Mouse (Mus musculus) liver, adult 2 months (tissue): ENCODE results near the gene Dmwd. TPM values are rescaled to one million over a fixed set of nuclear protein-coding genes. Genes with fewer than 3 reads are reported as not detected.
A peak's percentile ranks its signal among the peaks of the same experiment; 100 is the strongest.

Source experiments
- DNase-seq: peaks from one replicate; pipeline ENCODE4 v3.0.0-alpha.2; 2011; ENCODE audit warnings: low read depth, low spot score; ENCODE audit errors: extremely low read depth
- H3K27ac ChIP-seq: fragments of 200-500 bp; replicated peaks from 2 replicates; pipeline ENCODE4 v1.5.1; 2012; ENCODE audit warnings: low read depth, mild to moderate bottlenecking, control low read depth, inconsistent platforms, low read length; ENCODE audit not compliant: insufficient read depth
- H3K27me3 ChIP-seq: fragments of 200-500 bp; 2 replicates; pipeline ENCODE4 v1.6.1; 2012; ENCODE audit warnings: mild to moderate bottlenecking, moderate library complexity, low read length, inconsistent platforms; ENCODE audit not compliant: control insufficient read depth, insufficient read depth
- H3K36me3 ChIP-seq: fragments of 200-500 bp; 2 replicates; pipeline ENCODE4 v1.6.1; 2012; ENCODE audit warnings: low read length, inconsistent platforms; ENCODE audit not compliant: control insufficient read depth, insufficient read depth
- H3K4me1 ChIP-seq: fragments of 200-500 bp; 2 replicates; pipeline ENCODE4 v1.6.1; 2011; ENCODE audit warnings: low read length; ENCODE audit not compliant: control insufficient read depth, insufficient read depth
- H3K4me3 ChIP-seq: fragments of 200-500 bp; 2 replicates; pipeline ENCODE4 v1.5.1; 2011; ENCODE audit warnings: low read depth, mild to moderate bottlenecking, control low read depth, low read length, moderate library complexity; ENCODE audit not compliant: insufficient read depth
- H3K79me2 ChIP-seq: fragments of 200-500 bp; 2 replicates; pipeline ENCODE4 v1.6.1; 2012; ENCODE audit warnings: inconsistent platforms, mild to moderate bottlenecking, low read length, moderate library complexity; ENCODE audit not compliant: control insufficient read depth, insufficient read depth
- H3K9ac ChIP-seq: fragments of 200-500 bp; 2 replicates; pipeline ENCODE4 v1.6.1; 2012; ENCODE audit warnings: low read depth, mild to moderate bottlenecking, control low read depth, inconsistent platforms, low read length
- CTCF ChIP-seq: fragments of 200-500 bp; IDR thresholded peaks from 2 replicates; pipeline ENCODE4 v1.5.1; 2011; ENCODE audit warnings: low read depth, low read length, control low read depth
- POLR2A ChIP-seq: fragments of 200-500 bp; IDR thresholded peaks from 2 replicates; pipeline ENCODE4 v1.6.1; 2011; ENCODE audit warnings: low read length, control low read depth; ENCODE audit not compliant: insufficient read depth; ENCODE audit errors: extremely low read depth
- WGBS: fragments of 180-500 bp; shearing (Covaris S2); methylation state at CpG from one replicate; pipeline ENCODE4 v1.1.7; 2018; 5-methylcytosine and 5-hydroxymethylcytosine counted together
- polyA plus RNA-seq: library from polyadenylated mRNA; depleted of rRNA; stranded (reverse); fragments of >200 nt; gene quantifications from 2 replicates; pipeline ENCODE4 v1.2.3, GENCODE M21; 2012
- total RNA-seq: library from RNA; depleted of rRNA; stranded (reverse); fragments of >200 nt; gene quantifications from 2 replicates; pipeline ENCODE4 v1.2.3, GENCODE M21; 2014

The Dmwd gene
- total and polyA plus RNA-seq, 2 experiments, result 4.5 to 35.7 TPM

DNA sequence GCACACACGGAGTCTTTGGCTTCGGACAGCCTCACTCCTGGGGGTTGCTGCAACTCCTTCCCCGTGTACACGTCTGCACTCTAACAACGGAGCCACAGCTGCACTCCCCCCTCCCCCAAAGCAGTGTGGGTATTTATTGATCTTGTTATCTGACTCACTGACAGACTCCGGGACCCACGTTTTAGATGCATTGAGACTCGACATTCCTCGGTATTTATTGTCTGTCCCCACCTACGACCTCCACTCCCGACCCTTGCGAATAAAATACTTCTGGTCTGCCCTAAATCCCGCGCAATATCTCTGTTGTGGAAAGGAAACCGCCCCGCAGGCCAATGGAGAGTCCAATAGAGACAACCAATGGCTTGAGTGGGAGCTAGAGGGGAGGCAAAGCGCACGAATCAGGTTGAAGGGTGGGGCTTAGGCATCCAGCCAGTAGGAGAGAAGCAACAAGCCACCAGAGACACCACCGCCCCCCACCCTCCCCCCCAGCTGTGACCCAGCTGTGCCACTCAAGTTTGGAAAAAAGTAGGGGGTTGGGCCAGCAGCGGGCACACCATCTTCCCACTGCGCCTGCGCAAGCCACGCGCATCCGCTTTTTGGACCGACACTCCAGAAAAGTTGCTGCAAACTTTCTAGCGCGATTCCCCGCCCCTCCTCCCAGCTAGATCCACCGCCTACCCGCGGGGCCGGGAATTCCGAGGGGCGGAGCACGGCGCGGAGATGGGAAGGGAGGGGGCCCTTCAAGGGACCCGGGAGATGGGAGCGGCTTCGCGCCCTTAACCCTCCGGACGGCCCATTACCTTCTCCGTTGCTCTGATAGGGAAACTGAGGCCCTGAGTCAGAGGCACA is 17.7 kb downstream of the Dmwd start:
- peak; percentile 95 for DNase-seq
- Histone ChIP-seq H3K36me3 (no peaks in the 10 kb centered on the region), H3K4me3 (peak overlapping the region; percentile 76), H3K9ac (peak overlapping the region; percentile 87), H3K4me1 (peaks cover 8% of the 10 kb centered on the region), H3K79me2 (peaks cover 3% of the 10 kb centered on the region; the same call in 1 of the 2 replicates), H3K27ac (peak overlapping the region; percentile 86), H3K27me3 (no peaks in the 10 kb centered on the region)
- TF ChIP-seq POLR2A (peak; percentile 60), CTCF (no peak)
- under 1% methylated on average over 45 of the region's 45 CpGs for WGBS

DNA sequence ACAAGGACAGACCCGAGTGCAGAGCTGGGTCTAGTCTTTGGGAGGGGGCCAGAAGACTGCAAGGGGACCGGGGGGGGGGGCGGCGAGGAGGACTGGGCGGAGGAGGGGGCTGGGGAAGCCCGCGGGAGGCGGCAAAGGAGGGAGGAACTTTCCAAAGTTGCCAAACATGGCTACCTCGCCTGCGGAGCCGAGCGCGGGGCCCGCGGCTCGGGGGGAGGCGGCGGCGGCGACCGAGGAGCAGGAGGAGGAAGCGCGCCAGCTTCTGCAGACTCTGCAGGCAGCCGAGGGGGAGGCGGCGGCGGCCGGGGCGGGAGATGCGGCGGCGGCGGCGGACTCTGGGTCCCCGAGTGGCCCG is 18.4 kb downstream of the Dmwd start, which contains the start of gene Six5:
TSS of gene Six5 (plus strand) at position 124 of the 355 bp plus-strand sequence.
- H3K9ac ChIP-seq, result peak within 1 kb of the TSS; percentile 87
- no peak for DNase-seq
- H3K4me1 ChIP-seq, result peaks cover 8% of the 10 kb centered on the region
- no peaks in the 10 kb centered on the region for H3K36me3 ChIP-seq
- no peaks in the 10 kb centered on the region for H3K27me3 ChIP-seq
- TF ChIP-seq POLR2A (no peak), CTCF (no peak)
- WGBS, result under 1% methylated on average over 19 of the region's 36 CpGs
- peak within 1 kb of the TSS; percentile 86 for H3K27ac ChIP-seq
- peak within 1 kb of the TSS; percentile 76 for H3K4me3 ChIP-seq
- peaks cover 3% of the 10 kb centered on the region; the same call in 1 of the 2 replicates for H3K79me2 ChIP-seq

DNA sequence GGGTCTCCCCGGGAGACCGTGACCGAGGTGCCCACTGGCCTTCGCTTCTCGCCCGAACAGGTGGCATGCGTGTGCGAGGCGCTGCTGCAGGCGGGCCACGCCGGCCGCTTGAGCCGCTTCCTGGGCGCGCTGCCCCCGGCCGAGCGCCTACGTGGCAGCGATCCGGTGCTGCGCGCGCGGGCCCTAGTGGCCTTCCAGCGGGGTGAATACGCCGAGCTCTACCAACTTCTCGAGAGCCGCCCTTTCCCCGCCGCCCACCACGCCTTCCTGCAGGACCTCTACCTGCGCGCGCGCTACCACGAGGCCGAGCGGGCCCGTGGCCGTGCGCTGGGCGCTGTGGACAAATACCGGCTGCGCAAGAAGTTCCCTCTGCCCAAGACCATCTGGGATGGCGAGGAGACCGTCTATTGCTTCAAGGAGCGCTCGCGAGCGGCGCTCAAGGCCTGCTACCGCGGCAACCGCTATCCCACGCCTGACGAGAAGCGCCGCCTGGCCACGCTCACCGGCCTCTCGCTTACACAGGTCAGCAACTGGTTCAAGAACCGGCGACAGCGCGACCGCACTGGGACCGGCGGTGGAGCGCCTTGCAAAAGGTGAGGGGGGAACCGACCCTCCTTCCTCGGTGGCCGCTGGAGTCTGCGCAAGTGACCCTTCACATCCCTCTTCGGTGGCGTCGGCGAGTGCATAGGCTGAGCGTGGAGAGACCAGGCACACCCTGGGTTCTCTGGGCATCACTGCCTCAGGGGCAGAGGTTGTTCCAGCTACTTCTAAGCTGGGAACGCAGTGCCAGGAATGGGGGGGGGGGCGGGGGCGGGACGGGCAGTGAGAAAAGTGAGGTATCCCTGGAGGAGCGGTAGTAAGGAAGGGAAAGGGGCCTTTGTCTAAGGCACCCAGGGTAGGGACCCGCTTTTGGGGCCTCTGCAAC is 19.1 kb downstream of the Dmwd start:
- no peak for DNase-seq
- no peaks in the 10 kb centered on the region for H3K27me3 ChIP-seq
- H3K27ac ChIP-seq, result peak overlapping the region; percentile 53
- peak overlapping the region; percentile 87 for H3K9ac ChIP-seq
- no peaks in the 10 kb centered on the region for H3K36me3 ChIP-seq
- H3K4me1 ChIP-seq, result peaks cover 8% of the 10 kb centered on the region
- peak overlapping the region; percentile 76 for H3K4me3 ChIP-seq
- TF ChIP-seq POLR2A (0 out of 2 replicates have a peak, but pooled peaks have one; percentile 6), CTCF (no peak)
- H3K79me2 ChIP-seq, result peaks cover 3% of the 10 kb centered on the region; the same call in 1 of the 2 replicates
- WGBS, result under 1% methylated on average over 84 of the region's 87 CpGs

DNA sequence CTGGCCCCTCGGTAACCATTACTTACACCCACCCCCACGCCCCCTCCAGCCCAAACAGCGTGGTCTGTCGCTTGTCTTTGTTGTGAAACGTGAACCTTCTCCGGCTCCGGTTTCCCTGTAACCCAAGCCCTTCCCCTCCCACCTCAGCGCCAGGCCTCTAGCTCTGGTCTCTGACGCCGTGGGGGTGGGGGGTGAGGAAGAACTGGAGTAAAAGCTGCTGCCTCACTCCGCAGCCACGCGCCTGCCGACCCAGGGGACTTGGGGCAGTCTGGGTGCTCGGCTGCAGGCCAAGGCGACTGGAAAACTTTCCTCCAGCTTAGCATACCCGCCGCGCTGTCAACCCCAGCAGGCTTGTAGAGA is 19.7 kb downstream of the Dmwd start:
- H3K36me3 ChIP-seq, result no peaks in the 10 kb centered on the region
- H3K9ac ChIP-seq, result no peak overlapping the region
- DNase-seq, result no peak
- H3K27me3 ChIP-seq, result no peaks in the 10 kb centered on the region
- no peak overlapping the region for H3K27ac ChIP-seq
- WGBS, result 26% methylated on average over 19 of the region's 19 CpGs
- H3K4me1 ChIP-seq, result peaks cover 8% of the 10 kb centered on the region
- TF ChIP-seq POLR2A, result no peak
- TF ChIP-seq CTCF, result no peak
- H3K79me2 ChIP-seq, result peaks cover 3% of the 10 kb centered on the region; the same call in 1 of the 2 replicates
- peak overlapping the region; percentile 16; the same call in 1 of the 2 replicates for H3K4me3 ChIP-seq

DNA sequence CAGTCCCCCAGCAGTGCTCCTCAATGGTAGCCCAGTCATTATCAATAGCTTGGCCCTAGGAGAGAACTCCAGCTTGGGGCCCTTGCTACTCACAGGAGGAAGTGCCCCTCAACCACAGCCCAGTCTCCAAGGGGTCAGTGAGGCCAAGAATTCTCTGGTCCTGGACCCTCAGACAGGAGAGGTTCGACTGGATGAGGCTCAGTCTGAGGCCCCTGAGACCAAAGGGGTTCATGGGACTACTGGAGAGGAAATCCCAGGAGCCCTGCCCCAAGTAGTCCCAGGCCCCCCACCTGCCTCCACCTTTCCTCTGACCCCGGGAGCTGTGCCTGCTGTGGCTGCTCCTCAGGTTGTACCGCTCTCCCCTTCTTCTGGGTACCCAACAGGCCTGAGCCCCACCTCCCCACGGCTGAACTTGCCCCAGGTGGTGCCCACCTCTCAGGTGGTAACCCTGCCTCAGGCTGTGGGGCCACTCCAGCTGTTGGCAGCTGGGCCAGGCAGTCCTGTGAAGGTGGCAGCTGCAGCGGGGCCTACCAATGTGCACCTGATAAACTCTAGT is 20.5 kb downstream of the Dmwd start:
- TF ChIP-seq POLR2A, result no peak
- TF ChIP-seq CTCF, result no peak
- 91% methylated on average over 5 of the region's 5 CpGs for WGBS
- DNase-seq, result no peak
- Histone ChIP-seq H3K4me3 (no peak overlapping the region), H3K9ac (no peak overlapping the region), H3K27ac (no peak overlapping the region), H3K36me3 (no peaks in the 10 kb centered on the region), H3K79me2 (peaks cover 3% of the 10 kb centered on the region; the same call in 1 of the 2 replicates), H3K27me3 (no peaks in the 10 kb centered on the region), H3K4me1 (peaks cover 8% of the 10 kb centered on the region)
